Mouse (Mus musculus) MEL (cell line): ENCODE measurements around the gene Slc7a3. TPM values are rescaled to one million over a fixed set of nuclear protein-coding genes. Genes with fewer than 3 reads are reported as not detected.

Source experiments
- DNase-seq: peaks from one replicate; pipeline ENCODE4 v3.0.0; 2011; ENCODE audit warnings: low read depth, low spot score
- H3K27ac ChIP-seq: 2 replicates; pipeline ENCODE4 v1.5.1; 2012; ENCODE audit warnings: low read depth, mild to moderate bottlenecking, control low read depth, low read length, moderate library complexity; ENCODE audit not compliant: control insufficient read depth
- H3K27me3 ChIP-seq, 2 experiments: fragments of 150-350 bp in 1 of 2; sonication (generic) in 1 of 2; 2 replicates each; pipeline ENCODE4 v1.6.1; 2012; ENCODE audit warnings: low read length in 2 of 2, mild to moderate bottlenecking in 2 of 2, improper control_type of control experiment in 1 of 2, moderate library complexity in 1 of 2; ENCODE audit not compliant: insufficient read depth in 2 of 2, control insufficient read depth in 1 of 2
- H3K36me3 ChIP-seq, 2 experiments: 2 replicates each; pipeline ENCODE4 v1.6.1; 2012 to 2014; ENCODE audit warnings: low read length in 2 of 2, improper control_type of control experiment in 1 of 2, inconsistent platforms in 1 of 2, mild to moderate bottlenecking in 1 of 2; ENCODE audit not compliant: insufficient read depth in 2 of 2, control insufficient read depth in 1 of 2
- H3K4me1 ChIP-seq, 2 experiments: fragments of 150-350 bp in 1 of 2; sonication (generic) in 1 of 2; 2 replicates each; pipeline ENCODE4 v1.6.1; 2012; ENCODE audit warnings: low read length in 2 of 2, improper control_type of control experiment in 1 of 2, mild to moderate bottlenecking in 1 of 2; ENCODE audit not compliant: insufficient read depth in 2 of 2, control insufficient read depth in 1 of 2
- H3K4me3 ChIP-seq, 2 experiments: fragments of 150-350 bp in 1 of 2; sonication (generic) in 1 of 2; 2 replicates each; pipeline ENCODE4 v1.5.1; 2012; ENCODE audit warnings: low read depth in 2 of 2, low read length in 2 of 2, mild to moderate bottlenecking in 2 of 2, moderate library complexity in 2 of 2, control low read depth in 1 of 2, improper control_type of control experiment in 1 of 2; ENCODE audit not compliant: control insufficient read depth in 1 of 2, insufficient read depth in 1 of 2
- H3K79me2 ChIP-seq: 2 replicates; pipeline ENCODE4 v1.6.1; 2012; ENCODE audit warnings: mild to moderate bottlenecking, low read length, moderate library complexity; ENCODE audit not compliant: control insufficient read depth, poor library complexity, insufficient read depth
- H3K9ac ChIP-seq: 2 replicates; pipeline ENCODE4 v1.6.1; 2012; ENCODE audit warnings: low read depth, mild to moderate bottlenecking, control low read depth, low read length, moderate library complexity; ENCODE audit not compliant: control insufficient read depth, poor library complexity, severe bottlenecking
- H3K9me3 ChIP-seq: fragments of 150-350 bp; sonication (generic); replicated peaks from 2 replicates; pipeline ENCODE4 v1.6.1; 2012; ENCODE audit warnings: mild to moderate bottlenecking, low read length, improper control_type of control experiment, moderate library complexity; ENCODE audit not compliant: insufficient read depth
- BHLHE40 ChIP-seq: IDR thresholded peaks from 2 replicates; pipeline ENCODE4 v1.6.1; 2012; ENCODE audit warnings: low read depth, mild to moderate bottlenecking, inconsistent platforms, low read length, improper control_type of control experiment, borderline replicate concordance
- EP300 ChIP-seq, 2 experiments: IDR thresholded peaks; 2 replicates each; pipeline ENCODE4 v1.6.1; 2011; ENCODE audit warnings: improper control_type of control experiment in 2 of 2, low read length in 2 of 2, low read depth in 1 of 2, mild to moderate bottlenecking in 1 of 2
- KAT2A ChIP-seq: conservative IDR thresholded peaks from 2 replicates; pipeline ENCODE4 v1.6.1; 2012; ENCODE audit warnings: low read depth, low read length, improper control_type of control experiment, inconsistent platforms
- RAD21 ChIP-seq: IDR thresholded peaks from 2 replicates; pipeline ENCODE4 v1.6.1; 2011; ENCODE audit warnings: mild to moderate bottlenecking, low read depth, low read length, improper control_type of control experiment
- RCOR1 ChIP-seq: IDR thresholded peaks from 2 replicates; pipeline ENCODE4 v1.6.1; 2012; ENCODE audit warnings: low read depth, mild to moderate bottlenecking, inconsistent platforms, low read length, improper control_type of control experiment
- polyA plus RNA-seq, 2 experiments: library from polyadenylated mRNA; stranded (reverse) in 1 of 2; unstranded in 1 of 2; fragments of >175 nt in 1 of 2; fragments of >200 nt in 1 of 2; gene quantifications; 2 replicates each; pipeline versions ENCODE4 v1.2.1 to v1.2.4; 2012; ENCODE audit warnings: low replicate concordance in 2 of 2, low read depth in 1 of 2; ENCODE audit not compliant: insufficient read length in 2 of 2, insufficient read depth in 1 of 2, missing spikeins in 1 of 2
- total RNA-seq: library from RNA; depleted of rRNA; stranded (reverse); fragments of 300-350 nt; gene quantifications from 2 replicates; pipeline ENCODE4 v1.2.3, GENCODE M21; 2012; rRNA removed

The Slc7a3 gene
- total and polyA plus RNA-seq, 3 experiments: 3.0 to 12.8 TPM; not detected in 1

GRCm38 (mm10) chrX:101059541-101059940 is 26.3 kb downstream of the Slc7a3 start, which contains the start of gene Tex11:
TSS of gene Tex11 (minus strand) at chrX:101059667.
- TF ChIP-seq RAD21: no peak
- TF ChIP-seq BHLHE40: no peak
- no peak for TF ChIP-seq EP300 (IDR thresholded peaks at IDR 0.05; ENCODE audit: low read depth in 1 of 2, low read length in 2 of 2)
- no peak for TF ChIP-seq KAT2A
- no peak for TF ChIP-seq RCOR1
- Histone ChIP-seq H3K4me1 (no peaks in the 10 kb centered on the region), H3K79me2 (no peaks in the 10 kb centered on the region), H3K36me3 (no peaks in the 10 kb centered on the region), H3K4me3 (no peak within 1 kb of the TSS), H3K27me3 (no peaks in the 10 kb centered on the region; a peak in 1 of 4 replicates), H3K9me3 (no peaks in the 10 kb centered on the region), H3K9ac (no peak within 1 kb of the TSS), H3K27ac (no peak within 1 kb of the TSS)
- DNase-seq: no peak

Other genes starting within 250 kb of the Slc7a3 start
- gene Tex11, start 26.4 kb downstream of the Slc7a3 start, total RNA-seq: not detected in 2 replicates
- not detected for gene Tex11, start 26.4 kb downstream of the Slc7a3 start, polyA plus RNA-seq
- gene Snx12, start 136.5 kb upstream of the Slc7a3 start, total RNA-seq: 22.7 and 24.2 TPM in 2 replicates
- gene Snx12, start 136.5 kb upstream of the Slc7a3 start, polyA plus RNA-seq: 10 to 100 TPM in 1 of 2 experiments, not detected in 1; 32.5 TPM
- gene Foxo4, start 168.5 kb upstream of the Slc7a3 start, total RNA-seq: 12.3 and 13.8 TPM in 2 replicates
- 10 to 100 TPM in 1 of 2 experiments, not detected in 1; 18.5 TPM for gene Foxo4, start 168.5 kb upstream of the Slc7a3 start, polyA plus RNA-seq
- gene Gm614, start 178.0 kb upstream of the Slc7a3 start, total RNA-seq: not detected in 2 replicates
- gene Gm614, start 178.0 kb upstream of the Slc7a3 start, polyA plus RNA-seq: not detected
- gene Il2rg, start 182.2 kb upstream of the Slc7a3 start, total RNA-seq: 1.6 and 1.9 TPM in 2 replicates
- gene Il2rg, start 182.2 kb upstream of the Slc7a3 start, polyA plus RNA-seq: 1 to 10 TPM in 1 of 2 experiments, not detected in 1; 3.5 TPM
- gene Gm20489, start 183.0 kb upstream of the Slc7a3 start, total RNA-seq: not detected in 2 replicates
- not detected for gene Gm20489, start 183.0 kb upstream of the Slc7a3 start, polyA plus RNA-seq
- gene Med12, start 188.0 kb upstream of the Slc7a3 start, total RNA-seq: 20.9 and 23.1 TPM in 2 replicates
- gene Med12, start 188.0 kb upstream of the Slc7a3 start, polyA plus RNA-seq: 10 to 100 TPM in 1 of 2 experiments, not detected in 1; 68.0 TPM
- gene Nlgn3, start 213.1 kb upstream of the Slc7a3 start, total RNA-seq: 0.03 and 0.04 TPM in 2 replicates
- under 1 TPM in 1 of 2 experiments, not detected in 1; 0.15 TPM for gene Nlgn3, start 213.1 kb upstream of the Slc7a3 start, polyA plus RNA-seq